Mouse (Mus musculus) midbrain, postnatal 0 days (tissue): ENCODE measurements around the gene Gm3336. TPM values are rescaled to one million over a fixed set of nuclear protein-coding genes. Genes with fewer than 3 reads are reported as not detected.

ENCODE experiments used
- ATAC-seq: fragments of 200-750 bp; cut with Nextera tagmentation; 2 replicates; pipeline ENCODE4 v1.8.0; 2017; ENCODE audit warnings: moderate number of reproducible peaks, mild to moderate bottlenecking, moderate TSS enrichment, moderate library complexity; ENCODE audit not compliant: low FRiP score
- DNase-seq: peaks from one replicate; pipeline ENCODE4 v3.0.0-alpha.2; 2015; ENCODE audit warnings: low spot score
- H3K27ac ChIP-seq: fragments of 300-500 bp; sonication (generic); 2 replicates; pipeline ENCODE4 v1.5.1; 2014; ENCODE audit warnings: low read depth, mild to moderate bottlenecking, low read length, mixed read lengths
- H3K27me3 ChIP-seq: fragments of 300-500 bp; sonication (generic); 2 replicates; pipeline ENCODE4 v1.6.1; 2014; ENCODE audit warnings: low read length, control low read depth, mixed read lengths; ENCODE audit not compliant: insufficient read depth
- H3K36me3 ChIP-seq: fragments of 300-500 bp; sonication (generic); 2 replicates; pipeline ENCODE4 v1.6.1; 2014; ENCODE audit warnings: low read length, control low read depth, mixed read lengths; ENCODE audit not compliant: insufficient read depth
- H3K4me1 ChIP-seq: fragments of 300-500 bp; sonication (generic); 2 replicates; pipeline ENCODE4 v1.6.1; 2014; ENCODE audit warnings: mild to moderate bottlenecking, control low read depth, antibody characterized with exemption, low read length, mixed read lengths; ENCODE audit not compliant: insufficient read depth
- H3K4me2 ChIP-seq: fragments of 300-500 bp; sonication (generic); 2 replicates; pipeline ENCODE4 v1.6.1; 2014; ENCODE audit warnings: low read depth, mild to moderate bottlenecking, low read length, mixed read lengths; ENCODE audit not compliant: poor library complexity, severe bottlenecking
- H3K4me3 ChIP-seq: fragments of 300-500 bp; sonication (generic); 2 replicates; pipeline ENCODE4 v1.5.1; 2014; ENCODE audit warnings: low read depth, mild to moderate bottlenecking, low read length, moderate library complexity
- H3K9ac ChIP-seq: fragments of 300-500 bp; sonication (generic); replicated peaks from 2 replicates; pipeline ENCODE4 v1.6.1; 2014; ENCODE audit warnings: mild to moderate bottlenecking, low read length, moderate library complexity, mixed read lengths; ENCODE audit not compliant: poor library complexity, severe bottlenecking
- H3K9me3 ChIP-seq: fragments of 300-500 bp; sonication (generic); 2 replicates; pipeline ENCODE4 v1.6.1; 2016; ENCODE audit warnings: low read length, control low read depth
- CTCF ChIP-seq: IDR thresholded peaks from 2 replicates; pipeline ENCODE4 v1.5.1; 2016; ENCODE audit warnings: antibody characterized with exemption, mild to moderate bottlenecking
- WGBS: fragments of 180-500 bp; shearing (Covaris S2); extraction: QIAGEN DNeasy Blood & Tissue Kit; methylation state at CpG from one replicate; pipeline ENCODE4 v1.1.7; 2014; 5-methylcytosine and 5-hydroxymethylcytosine counted together
- polyA plus RNA-seq: library from polyadenylated mRNA; unstranded; fragments of >200 nt; fragmentation: Nextera tagmentation; extraction: Ambion mirVana; gene quantifications from 2 replicates; pipeline ENCODE4 v1.2.1, GENCODE M21; 2015
- total RNA-seq: library from RNA; depleted of rRNA; stranded (reverse); fragments of >200 nt; gene quantifications from 2 replicates; pipeline ENCODE4 v1.2.3, GENCODE M21; 2014

The Gm3336 gene
- total and polyA plus RNA-seq, 2 experiments from 2014 or later, result not detected

DNA sequence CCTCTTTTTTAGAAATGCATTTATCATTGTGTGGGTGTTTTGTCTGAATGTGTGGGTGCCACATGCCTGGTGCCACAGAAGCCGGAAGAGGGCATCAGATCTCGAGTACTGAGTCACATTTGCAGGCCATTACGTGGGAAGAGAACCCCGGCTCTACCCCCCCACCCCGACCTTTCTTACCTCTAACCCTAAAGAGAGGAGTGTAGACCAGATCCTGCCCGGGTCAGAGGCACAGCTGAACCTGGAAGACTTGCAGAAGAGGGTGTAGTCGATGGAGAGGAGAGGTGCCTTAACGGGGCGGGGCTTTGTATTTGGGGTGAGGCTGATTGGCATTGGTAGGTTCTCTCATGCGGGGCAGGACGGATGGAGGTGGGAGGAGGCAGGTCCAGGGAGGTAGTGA lies 26.5 kb downstream of the Gm3336 start:
- H3K27me3 ChIP-seq, result peaks cover 43% of the 10 kb centered on the region
- no peak overlapping the region for H3K27ac ChIP-seq
- H3K36me3 ChIP-seq, result no peaks in the 10 kb centered on the region
- no peak overlapping the region for H3K4me3 ChIP-seq
- no peak overlapping the region for H3K9ac ChIP-seq
- no peak for TF ChIP-seq CTCF
- H3K4me1 ChIP-seq, result peaks cover 4% of the 10 kb centered on the region; the same call in 1 of the 2 replicates
- DNase-seq, result no peak
- ATAC-seq, result no peak
- no peak overlapping the region for H3K4me2 ChIP-seq
- H3K9me3 ChIP-seq, result no peaks in the 10 kb centered on the region
- WGBS, result 60% methylated on average over 11 of the region's 11 CpGs

DNA sequence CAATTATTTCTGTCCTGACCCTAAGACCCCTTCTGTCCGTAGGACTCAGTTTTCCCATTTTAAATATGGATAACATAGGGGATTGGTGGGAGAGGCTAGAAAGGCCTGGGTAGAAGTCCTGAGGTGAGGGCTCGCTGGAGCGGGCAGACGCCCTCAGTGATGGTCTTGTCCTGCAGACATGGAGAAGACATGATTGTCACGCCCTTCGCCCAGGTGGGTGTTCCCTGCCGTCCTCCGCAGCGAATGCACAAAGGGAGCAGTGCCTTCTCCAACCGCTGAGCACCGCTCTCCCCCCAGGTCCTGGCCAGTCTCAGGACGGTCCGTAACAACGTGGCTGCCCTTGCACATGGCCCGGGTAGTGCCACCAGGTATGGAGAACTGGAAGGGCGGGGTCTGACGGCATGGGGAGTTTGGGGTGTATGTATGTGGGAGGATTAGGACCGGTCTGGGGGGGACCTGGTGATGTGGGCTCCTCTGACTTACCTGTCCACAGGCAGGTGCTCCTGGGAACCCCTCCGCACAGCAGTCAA lies 27.4 kb downstream of the Gm3336 start:
- TF ChIP-seq CTCF, result no peak
- Histone ChIP-seq H3K27ac (no peak overlapping the region), H3K4me2 (no peak overlapping the region), H3K4me1 (peaks cover 4% of the 10 kb centered on the region; the same call in 1 of the 2 replicates), H3K9me3 (no peaks in the 10 kb centered on the region), H3K36me3 (no peaks in the 10 kb centered on the region), H3K27me3 (peaks cover 45% of the 10 kb centered on the region), H3K9ac (no peak overlapping the region), H3K4me3 (no peak overlapping the region)
- ATAC-seq, result no peak
- WGBS, result 62% methylated on average over 19 of the region's 19 CpGs
- DNase-seq, result no peak

DNA sequence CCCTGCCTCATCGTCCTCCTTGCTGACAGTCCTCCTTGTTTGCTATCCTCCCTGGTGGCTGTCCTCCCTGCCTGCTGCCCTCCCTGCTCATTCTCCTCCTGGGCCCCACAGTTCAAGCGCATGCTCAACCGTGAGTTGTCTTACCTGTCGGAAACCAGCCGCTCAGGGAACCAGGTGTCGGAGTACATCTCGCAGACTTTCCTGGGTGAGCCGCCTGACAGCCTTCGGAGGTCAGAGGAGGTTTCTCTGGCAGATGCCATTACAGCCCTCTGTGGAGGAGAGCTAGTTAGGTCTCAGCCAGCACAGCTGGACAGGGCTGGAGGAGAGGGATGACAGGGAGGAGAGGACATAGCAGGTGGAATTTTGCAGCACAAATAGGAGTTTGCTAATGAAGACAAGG lies 28.3 kb downstream of the Gm3336 start:
- no peak overlapping the region for H3K4me3 ChIP-seq
- H3K27me3 ChIP-seq, result peaks cover 45% of the 10 kb centered on the region
- TF ChIP-seq CTCF, result no peak
- H3K27ac ChIP-seq, result no peak overlapping the region
- no peak for DNase-seq
- WGBS, result 82% methylated on average over 9 of the region's 9 CpGs
- ATAC-seq, result no peak
- H3K36me3 ChIP-seq, result no peaks in the 10 kb centered on the region
- H3K9me3 ChIP-seq, result no peaks in the 10 kb centered on the region
- no peak overlapping the region for H3K4me2 ChIP-seq
- H3K9ac ChIP-seq, result no peak overlapping the region
- peaks cover 4% of the 10 kb centered on the region; the same call in 1 of the 2 replicates for H3K4me1 ChIP-seq

- no peak overlapping the region for H3K4me3 ChIP-seq
- ATAC-seq (no peak), DNase-seq (no peak)
- no peak overlapping the region for H3K9ac ChIP-seq
- H3K27ac ChIP-seq, result no peak overlapping the region
- no peak for TF ChIP-seq CTCF
- WGBS, result 83% methylated on average over 18 of the region's 18 CpGs
- peaks cover 4% of the 10 kb centered on the region; the same call in 1 of the 2 replicates for H3K4me1 ChIP-seq
- H3K9me3 ChIP-seq, result no peaks in the 10 kb centered on the region
- no peak overlapping the region for H3K4me2 ChIP-seq
- H3K36me3 ChIP-seq, result no peaks in the 10 kb centered on the region
- H3K27me3 ChIP-seq, result peaks cover 42% of the 10 kb centered on the region
These were observed 29.0 kb downstream of the Gm3336 start for GRCm38 (mm10) chr8:70747211-70747890.

GRCm38 (mm10) chr8:70748246-70749096 lies 30.1 kb downstream of the Gm3336 start:
- no peak overlapping the region for H3K4me2 ChIP-seq
- H3K27me3 ChIP-seq, result peaks cover 31% of the 10 kb centered on the region
- H3K4me3 ChIP-seq, result no peak overlapping the region
- WGBS, result 87% methylated on average over 23 of the region's 23 CpGs
- no peak for TF ChIP-seq CTCF
- no peaks in the 10 kb centered on the region for H3K9me3 ChIP-seq
- DNase-seq (no peak), ATAC-seq (no peak)
- no peak overlapping the region for H3K9ac ChIP-seq
- no peaks in the 10 kb centered on the region for H3K36me3 ChIP-seq
- no peak overlapping the region for H3K27ac ChIP-seq
- peaks cover 4% of the 10 kb centered on the region; the same call in 1 of the 2 replicates for H3K4me1 ChIP-seq
